Mouse (Mus musculus) limb, embryonic 14.5 days (tissue): Measurements from ENCODE around the gene Col24a1. TPM values are rescaled to one million over a fixed set of nuclear protein-coding genes. Genes with fewer than 3 reads are reported as not detected.

Source experiments
- ATAC-seq: fragments of 200-750 bp; cut with Nextera tagmentation; 2 replicates; pipeline ENCODE4 v1.8.0; 2017; ENCODE audit warnings: low read depth, moderate number of reproducible peaks, moderate TSS enrichment; ENCODE audit not compliant: low FRiP score
- DNase-seq: peaks from one replicate; pipeline ENCODE4 v3.0.0-alpha.2; 2015; ENCODE audit warnings: low spot score
- H3K27ac ChIP-seq: fragments of 300-500 bp; sonication (generic); replicated peaks from 2 replicates; pipeline ENCODE4 v1.5.1; 2014; ENCODE audit warnings: low read depth, mild to moderate bottlenecking, low read length, moderate library complexity, mixed read lengths
- H3K27me3 ChIP-seq: fragments of 300-500 bp; sonication (generic); 2 replicates; pipeline ENCODE4 v1.6.1; 2014; ENCODE audit warnings: low read length, mixed read lengths; ENCODE audit not compliant: control insufficient read depth, insufficient read depth
- H3K36me3 ChIP-seq: fragments of 300-500 bp; sonication (generic); 2 replicates; pipeline ENCODE4 v1.6.1; 2014; ENCODE audit warnings: mild to moderate bottlenecking, low read length, moderate library complexity, mixed read lengths; ENCODE audit not compliant: control insufficient read depth, insufficient read depth
- H3K4me1 ChIP-seq: fragments of 300-500 bp; sonication (generic); 2 replicates; pipeline ENCODE4 v1.6.1; 2014; ENCODE audit warnings: antibody characterized with exemption, low read length, mixed read lengths; ENCODE audit not compliant: control insufficient read depth, insufficient read depth
- H3K4me2 ChIP-seq: fragments of 300-500 bp; sonication (generic); replicated peaks from 2 replicates; pipeline ENCODE4 v1.6.1; 2014; ENCODE audit warnings: low read depth, mild to moderate bottlenecking, low read length, moderate library complexity; ENCODE audit not compliant: severe bottlenecking
- H3K4me3 ChIP-seq: fragments of 300-500 bp; sonication (generic); replicated peaks from 2 replicates; pipeline ENCODE4 v1.5.1; 2014; ENCODE audit warnings: low read length
- H3K9ac ChIP-seq: fragments of 300-500 bp; sonication (generic); 2 replicates; pipeline ENCODE4 v1.6.1; 2014; ENCODE audit warnings: mild to moderate bottlenecking, low read depth, low read length, moderate library complexity; ENCODE audit not compliant: severe bottlenecking
- H3K9me3 ChIP-seq: fragments of 300-500 bp; sonication (generic); 2 replicates; pipeline ENCODE4 v1.6.1; 2016; ENCODE audit warnings: low read length; ENCODE audit not compliant: control insufficient read depth
- POLR2A ChIP-seq: fragments of 200-500 bp; IDR thresholded peaks from 2 replicates; pipeline ENCODE4 v1.8.0; 2012; ENCODE audit warnings: inconsistent platforms, mild to moderate bottlenecking, moderate library complexity, borderline replicate concordance; ENCODE audit not compliant: insufficient read depth, insufficient read length; ENCODE audit errors: extremely low read depth
- WGBS: fragments of 180-500 bp; shearing (Covaris S2); extraction: QIAGEN DNeasy Blood & Tissue Kit; methylation state at CpG from one replicate; pipeline ENCODE4 v1.1.7; 2014; 5-methylcytosine and 5-hydroxymethylcytosine counted together
- polyA plus RNA-seq, 2 experiments: library from polyadenylated mRNA; depleted of rRNA in 1 of 2; stranded (reverse) in 1 of 2; unstranded in 1 of 2; fragments of >200 nt; fragmentation: Nextera tagmentation in 1 of 2; extraction: Ambion mirVana in 1 of 2; gene quantifications; 2 replicates each; pipeline versions ENCODE4 v1.2.1 to v1.2.3; 2012 to 2014

Gene Col24a1
- polyA plus RNA-seq, 2 experiments, result 9.5 to 24.0 TPM

- Histone ChIP-seq H3K9ac (no peak overlapping the region), H3K27me3 (no peaks in the 10 kb centered on the region)
- 88% methylated on average over 6 of the region's 6 CpGs for WGBS
Measured at GRCm38 (mm10) chr3:145259678-145260077, 32.6 kb upstream of the Col24a1 start.

DNA sequence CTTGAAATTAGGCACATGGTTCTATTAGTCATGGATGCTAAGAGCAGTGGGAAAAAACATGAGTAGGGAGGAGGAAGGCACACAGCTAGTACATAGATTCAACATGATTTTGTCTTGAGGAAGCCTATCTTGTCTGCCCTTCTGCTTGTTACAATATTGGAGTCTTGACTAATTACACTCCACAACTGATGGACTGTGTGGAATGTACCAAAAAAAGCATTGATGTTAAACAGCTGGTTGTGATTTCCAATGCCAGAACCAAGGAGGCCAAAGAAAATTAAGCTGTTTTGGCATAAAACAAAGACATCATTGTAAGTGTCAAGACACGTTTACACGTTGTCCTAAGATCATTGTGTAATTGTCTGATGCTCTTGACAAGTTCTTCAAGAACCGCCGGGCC lies 29.1 kb upstream of the Col24a1 start:
- TF ChIP-seq POLR2A, result no peak
- Histone ChIP-seq H3K9me3 (no peaks in the 10 kb centered on the region), H3K4me1 (no peaks in the 10 kb centered on the region), H3K9ac (no peak overlapping the region), H3K27me3 (no peaks in the 10 kb centered on the region), H3K4me2 (no peak overlapping the region), H3K27ac (no peak overlapping the region), H3K36me3 (no peaks in the 10 kb centered on the region), H3K4me3 (no peak overlapping the region)
- WGBS, result 64% methylated on average over 4 of the region's 4 CpGs
- DNase-seq (no peak), ATAC-seq (no peak)

More at GRCm38 (mm10) chr3:145259678-145260077, 32.6 kb upstream of the Col24a1 start:
- no peak overlapping the region for H3K4me2 ChIP-seq
- ATAC-seq (no peak), DNase-seq (no peak)
- TF ChIP-seq POLR2A, result no peak
- H3K27ac ChIP-seq, result no peak overlapping the region
- no peaks in the 10 kb centered on the region for H3K4me1 ChIP-seq
- H3K4me3 ChIP-seq, result no peak overlapping the region
- no peaks in the 10 kb centered on the region for H3K36me3 ChIP-seq
- H3K9me3 ChIP-seq, result no peaks in the 10 kb centered on the region

- no peak overlapping the region for H3K27ac ChIP-seq
- H3K4me3 ChIP-seq, result no peak overlapping the region
- H3K4me2 ChIP-seq, result no peak overlapping the region
- no peak for TF ChIP-seq POLR2A
- ATAC-seq (no peak), DNase-seq (no peak)
- no peaks in the 10 kb centered on the region for H3K27me3 ChIP-seq
- no peaks in the 10 kb centered on the region for H3K36me3 ChIP-seq
- WGBS, result 79% methylated on average over 7 of the region's 7 CpGs
- H3K9ac ChIP-seq, result no peak overlapping the region
- no peaks in the 10 kb centered on the region for H3K4me1 ChIP-seq
- no peaks in the 10 kb centered on the region for H3K9me3 ChIP-seq
Measured at GRCm38 (mm10) chr3:145268066-145268465, 24.2 kb upstream of the Col24a1 start.

DNA sequence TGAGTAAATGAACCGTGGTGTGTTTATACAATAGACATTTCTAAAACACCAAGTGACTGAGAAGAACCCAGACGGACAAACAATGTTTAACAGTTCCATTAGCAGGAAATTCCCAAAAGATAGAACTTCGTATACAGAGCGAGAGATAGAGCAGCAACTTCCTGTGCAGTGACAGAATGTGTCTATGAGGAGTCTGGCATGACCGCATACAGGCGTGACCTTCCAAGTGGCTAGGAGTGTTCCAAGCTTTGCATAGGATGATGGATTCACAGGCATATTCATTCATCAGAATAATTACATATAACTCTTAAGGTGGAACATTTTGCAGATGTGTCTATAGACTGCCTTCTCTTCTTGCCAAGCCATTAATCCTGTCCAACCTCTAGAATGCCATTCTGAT lies 18.1 kb upstream of the Col24a1 start:
- Histone ChIP-seq H3K36me3 (no peaks in the 10 kb centered on the region), H3K27me3 (no peaks in the 10 kb centered on the region)
- ATAC-seq, result no peak

DNA sequence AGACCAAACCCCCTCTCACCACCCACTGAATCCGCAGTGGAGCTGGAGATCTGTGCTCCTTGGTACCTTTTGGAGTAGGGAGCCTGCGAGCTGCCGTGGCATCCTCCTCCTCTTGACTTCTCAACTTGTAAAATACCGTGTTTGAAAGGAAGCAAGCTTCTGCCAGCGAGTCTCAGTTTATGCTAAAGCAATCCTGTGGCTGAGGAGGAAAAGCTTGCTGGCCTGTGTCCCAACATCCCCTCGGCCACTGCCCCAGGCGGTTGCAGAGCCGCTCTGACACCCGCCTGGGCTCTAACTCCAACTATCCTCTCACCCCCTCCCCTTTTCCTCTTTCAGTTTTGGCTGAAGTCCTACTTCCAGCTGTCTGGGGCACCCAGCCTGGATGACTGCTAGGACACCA lies 935 bp downstream of the Col24a1 start:
- Histone ChIP-seq H3K9me3 (no peaks in the 10 kb centered on the region), H3K9ac (peak overlapping the region; percentile 58), H3K36me3 (no peaks in the 10 kb centered on the region), H3K4me2 (peak overlapping the region; percentile 88), H3K27me3 (no peaks in the 10 kb centered on the region), H3K27ac (peak overlapping the region; percentile 65), H3K4me1 (peaks cover 26% of the 10 kb centered on the region), H3K4me3 (peak overlapping the region; percentile 49)
- WGBS, result under 1% methylated on average over 9 of the region's 9 CpGs
- no peak for TF ChIP-seq POLR2A
- ATAC-seq, result 0 out of 2 replicates have a peak, but pooled peaks have one; percentile 53
- peak; percentile 60 for DNase-seq

More for the DNA sequence above, 18.1 kb upstream of the Col24a1 start:
- H3K27ac ChIP-seq, result no peak overlapping the region
- no peak overlapping the region for H3K4me2 ChIP-seq
- H3K9me3 ChIP-seq, result no peaks in the 10 kb centered on the region
- H3K4me1 ChIP-seq, result no peaks in the 10 kb centered on the region
- TF ChIP-seq POLR2A, result no peak
- 85% methylated on average over 6 of the region's 6 CpGs for WGBS
- H3K4me3 ChIP-seq, result no peak overlapping the region
- no peak for DNase-seq
- no peak overlapping the region for H3K9ac ChIP-seq

- Histone ChIP-seq H3K27me3 (no peaks in the 10 kb centered on the region), H3K4me1 (peaks cover 26% of the 10 kb centered on the region), H3K4me3 (peak overlapping the region; percentile 49), H3K4me2 (peak overlapping the region; percentile 88), H3K9me3 (no peaks in the 10 kb centered on the region), H3K9ac (peak overlapping the region; percentile 58), H3K36me3 (no peaks in the 10 kb centered on the region), H3K27ac (peak overlapping the region; percentile 65; the same call in 1 of the 2 replicates)
- DNase-seq, result no peak
- ATAC-seq, result no peak
- TF ChIP-seq POLR2A, result no peak
- 55% methylated on average over 12 of the region's 12 CpGs for WGBS
Measured at GRCm38 (mm10) chr3:145293623-145294307, 1.5 kb downstream of the Col24a1 start.
